Mouse (Mus musculus) liver, embryonic 12.5 days (tissue): ENCODE results near the gene Slc17a5. TPM values are rescaled to one million over a fixed set of nuclear protein-coding genes. Genes with fewer than 3 reads are reported as not detected.

ENCODE experiments used
- ATAC-seq: fragments of 200-750 bp; cut with Nextera tagmentation; 2 replicates; pipeline ENCODE4 v1.8.0; 2017; ENCODE audit warnings: moderate number of reproducible peaks, mild to moderate bottlenecking, moderate library complexity
- H3K27ac ChIP-seq: fragments of 300-500 bp; sonication (generic); 2 replicates; pipeline ENCODE4 v1.5.1; 2016; ENCODE audit warnings: mild to moderate bottlenecking
- H3K27me3 ChIP-seq: fragments of 300-500 bp; sonication (generic); replicated peaks from 2 replicates; pipeline ENCODE4 v1.6.1; 2016; ENCODE audit warnings: mild to moderate bottlenecking, moderate library complexity
- H3K36me3 ChIP-seq: fragments of 300-500 bp; sonication (generic); 2 replicates; pipeline ENCODE4 v1.6.1; 2016; ENCODE audit warnings: mild to moderate bottlenecking, moderate library complexity
- H3K4me1 ChIP-seq: fragments of 300-500 bp; sonication (generic); 2 replicates; pipeline ENCODE4 v1.6.1; 2016
- H3K4me2 ChIP-seq: fragments of 300-500 bp; sonication (generic); 2 replicates; pipeline ENCODE4 v1.6.1; 2016; ENCODE audit warnings: mild to moderate bottlenecking, moderate library complexity
- H3K4me3 ChIP-seq: fragments of 300-500 bp; sonication (generic); 2 replicates; pipeline ENCODE4 v1.5.1; 2016; ENCODE audit warnings: mild to moderate bottlenecking, moderate library complexity
- H3K9ac ChIP-seq: fragments of 300-500 bp; sonication (generic); 2 replicates; pipeline ENCODE4 v1.6.1; 2016; ENCODE audit warnings: mild to moderate bottlenecking, moderate library complexity
- H3K9me3 ChIP-seq: fragments of 300-500 bp; sonication (generic); replicated peaks from 2 replicates; pipeline ENCODE4 v1.6.1; 2016; ENCODE audit warnings: mild to moderate bottlenecking, moderate library complexity
- WGBS: fragments of 180-500 bp; shearing (Covaris S2); methylation state at CpG from one replicate; pipeline ENCODE4 v1.1.7; 2016; ENCODE audit not compliant: insufficient replicate concordance; 5-methylcytosine and 5-hydroxymethylcytosine counted together
- polyA plus RNA-seq: library from polyadenylated mRNA; unstranded; fragments of >200 nt; fragmentation: Nextera tagmentation; extraction: Ambion mirVana; gene quantifications from 2 replicates; pipeline ENCODE4 v1.2.1, GENCODE M21; 2016

Gene Slc17a5
- polyA plus RNA-seq, result 5.6 and 6.0 TPM in 2 replicates

GRCm38 (mm10) chr9:78587914-78588313 lies at the start of gene Slc17a5:
Gene Slc17a5 (minus strand): TSS chr9:78588041.
- ATAC-seq, result peak; percentile 98
- peak within 1 kb of the TSS; percentile 80 for H3K9ac ChIP-seq
- H3K36me3 ChIP-seq, result no peaks in the 10 kb centered on the region
- peaks cover 34% of the 10 kb centered on the region for H3K4me1 ChIP-seq
- 1% methylated on average over 27 of the region's 27 CpGs for WGBS
- H3K4me2 ChIP-seq, result peak within 1 kb of the TSS; percentile 94
- peak within 1 kb of the TSS; percentile 82 for H3K4me3 ChIP-seq
- peak within 1 kb of the TSS; percentile 74 for H3K27ac ChIP-seq
- H3K9me3 ChIP-seq, result no peaks in the 10 kb centered on the region
- no peaks in the 10 kb centered on the region for H3K27me3 ChIP-seq

GRCm38 (mm10) chr9:78633976-78634375 lies 46.1 kb upstream of the Slc17a5 start:
- Histone ChIP-seq H3K4me1 (no peaks in the 10 kb centered on the region), H3K27ac (no peak overlapping the region), H3K27me3 (no peaks in the 10 kb centered on the region), H3K9ac (no peak overlapping the region), H3K4me3 (no peak overlapping the region), H3K4me2 (no peak overlapping the region), H3K9me3 (no peaks in the 10 kb centered on the region), H3K36me3 (no peaks in the 10 kb centered on the region)
- no peak for ATAC-seq
- 76% methylated on average over 3 of the region's 3 CpGs for WGBS

GRCm38 (mm10) chr9:78631755-78632434 lies 44.1 kb upstream of the Slc17a5 start:
- Histone ChIP-seq H3K36me3 (no peaks in the 10 kb centered on the region), H3K27ac (no peak overlapping the region), H3K9ac (no peak overlapping the region), H3K27me3 (no peaks in the 10 kb centered on the region), H3K9me3 (no peaks in the 10 kb centered on the region), H3K4me3 (no peak overlapping the region), H3K4me1 (no peaks in the 10 kb centered on the region), H3K4me2 (no peak overlapping the region)
- ATAC-seq, result no peak
- 61% methylated on average over 6 of the region's 6 CpGs for WGBS

GRCm38 (mm10) chr9:78629991-78630390 lies 42.1 kb upstream of the Slc17a5 start:
- H3K9ac ChIP-seq, result no peak overlapping the region
- no peak overlapping the region for H3K4me3 ChIP-seq
- no peak for ATAC-seq
- no peaks in the 10 kb centered on the region for H3K27me3 ChIP-seq
- H3K4me1 ChIP-seq, result no peaks in the 10 kb centered on the region
- H3K4me2 ChIP-seq, result no peak overlapping the region
- 56% methylated on average over 6 of the region's 6 CpGs for WGBS
- H3K9me3 ChIP-seq, result no peaks in the 10 kb centered on the region
- no peak overlapping the region for H3K27ac ChIP-seq
- H3K36me3 ChIP-seq, result no peaks in the 10 kb centered on the region

- H3K4me3 ChIP-seq, result no peak overlapping the region
- no peak overlapping the region for H3K27ac ChIP-seq
- no peaks in the 10 kb centered on the region for H3K9me3 ChIP-seq
- H3K9ac ChIP-seq, result no peak overlapping the region
- H3K4me1 ChIP-seq, result no peaks in the 10 kb centered on the region
- no peaks in the 10 kb centered on the region for H3K36me3 ChIP-seq
- no peak overlapping the region for H3K4me2 ChIP-seq
- ATAC-seq, result no peak
- 66% methylated on average over 10 of the region's 10 CpGs for WGBS
- no peaks in the 10 kb centered on the region for H3K27me3 ChIP-seq
These were observed 35.5 kb upstream of the Slc17a5 start for GRCm38 (mm10) chr9:78623301-78623747.

- H3K27me3 ChIP-seq, result peaks cover 32% of the 10 kb centered on the region
- no peak overlapping the region for H3K4me3 ChIP-seq
- H3K4me1 ChIP-seq, result peaks cover 6% of the 10 kb centered on the region; the same call in 1 of the 2 replicates
- no peak for ATAC-seq
- no peaks in the 10 kb centered on the region for H3K9me3 ChIP-seq
- H3K36me3 ChIP-seq, result no peaks in the 10 kb centered on the region
- no peak overlapping the region for H3K4me2 ChIP-seq
- 43% methylated on average over 9 of the region's 9 CpGs for WGBS
- H3K27ac ChIP-seq, result no peak overlapping the region
- no peak overlapping the region for H3K9ac ChIP-seq
These were observed 31.4 kb upstream of the Slc17a5 start for GRCm38 (mm10) chr9:78619285-78619684.

- H3K9ac ChIP-seq, result no peak within 1 kb of the TSS
- no peak for ATAC-seq
- peaks cover 35% of the 10 kb centered on the region for H3K27me3 ChIP-seq
- H3K27ac ChIP-seq, result no peak within 1 kb of the TSS
- peak within 1 kb of the TSS; percentile 71 for H3K4me2 ChIP-seq
- WGBS, result 1% methylated on average over 40 of the region's 43 CpGs
- peaks cover 6% of the 10 kb centered on the region; the same call in 1 of the 2 replicates for H3K4me1 ChIP-seq
- H3K9me3 ChIP-seq, result no peaks in the 10 kb centered on the region
- peak within 1 kb of the TSS; percentile 52 for H3K4me3 ChIP-seq
- H3K36me3 ChIP-seq, result no peaks in the 10 kb centered on the region
These were observed 27.7 kb upstream of the Slc17a5 start, which contains the start of gene Cd109 for GRCm38 (mm10) chr9:78615401-78616021. Gene Cd109 (plus strand): TSS chr9:78615546.

- H3K4me3 ChIP-seq, result no peak overlapping the region
- 47% methylated on average over 6 of the region's 6 CpGs for WGBS
These were observed 26.4 kb upstream of the Slc17a5 start for GRCm38 (mm10) chr9:78614201-78614600.

GRCm38 (mm10) chr9:78601046-78601730 lies 13.3 kb upstream of the Slc17a5 start:
- Histone ChIP-seq H3K27ac (no peak overlapping the region), H3K27me3 (no peaks in the 10 kb centered on the region), H3K36me3 (no peaks in the 10 kb centered on the region), H3K4me1 (no peaks in the 10 kb centered on the region), H3K4me3 (no peak overlapping the region), H3K9me3 (no peaks in the 10 kb centered on the region), H3K9ac (no peak overlapping the region), H3K4me2 (no peak overlapping the region)
- WGBS, result 56% methylated on average over 4 of the region's 4 CpGs
- ATAC-seq, result no peak

More at GRCm38 (mm10) chr9:78614201-78614600, 26.4 kb upstream of the Slc17a5 start:
- Histone ChIP-seq H3K27ac (no peak overlapping the region), H3K9me3 (no peaks in the 10 kb centered on the region), H3K27me3 (peaks cover 35% of the 10 kb centered on the region), H3K4me2 (no peak overlapping the region), H3K9ac (no peak overlapping the region), H3K4me1 (peaks cover 6% of the 10 kb centered on the region; the same call in 1 of the 2 replicates), H3K36me3 (no peaks in the 10 kb centered on the region)
- no peak for ATAC-seq

- H3K4me1 ChIP-seq, result 0 out of 2 replicates have a peak, but pooled peaks cover 7% of the 10 kb centered on the region
- no peak for ATAC-seq
- H3K4me3 ChIP-seq, result no peak overlapping the region
- H3K27me3 ChIP-seq, result no peaks in the 10 kb centered on the region
- H3K9me3 ChIP-seq, result no peaks in the 10 kb centered on the region
- no peak overlapping the region for H3K27ac ChIP-seq
- no peak overlapping the region for H3K4me2 ChIP-seq
- H3K9ac ChIP-seq, result no peak overlapping the region
- 63% methylated on average over 5 of the region's 5 CpGs for WGBS
- no peaks in the 10 kb centered on the region for H3K36me3 ChIP-seq
These were observed 12.1 kb upstream of the Slc17a5 start for GRCm38 (mm10) chr9:78599927-78600326.

GRCm38 (mm10) chr9:78596834-78597233 lies 9.0 kb upstream of the Slc17a5 start:
- 0 out of 2 replicates have a peak, but pooled peaks cover 7% of the 10 kb centered on the region for H3K4me1 ChIP-seq
- no peaks in the 10 kb centered on the region for H3K27me3 ChIP-seq
- H3K9me3 ChIP-seq, result no peaks in the 10 kb centered on the region
- no peak overlapping the region for H3K4me3 ChIP-seq
- no peaks in the 10 kb centered on the region for H3K36me3 ChIP-seq
- ATAC-seq, result no peak
- H3K4me2 ChIP-seq, result no peak overlapping the region
- no peak overlapping the region for H3K9ac ChIP-seq
- no peak overlapping the region for H3K27ac ChIP-seq
- 5% methylated on average over 5 of the region's 5 CpGs for WGBS
